Mouse (Mus musculus): ENCODE measurements around the gene Gbx2. TPM values are rescaled to one million over a fixed set of nuclear protein-coding genes. Genes with fewer than 3 reads are reported as not detected.

The Gbx2 gene
- polyA plus RNA-seq, 1 experiment: not detected

- no peak overlapping the region for H3K4me3 ChIP-seq (ENCODE audit: control insufficient read depth, low read depth, low read length)
- no peaks in the 10 kb centered on the region for H3K27me3 ChIP-seq (ENCODE audit: control insufficient read depth, insufficient read depth, low read length)
- no peaks in the 10 kb centered on the region for H3K36me3 ChIP-seq (ENCODE audit: control insufficient read depth, insufficient read depth, low read length)
- peaks cover 2% of the 10 kb centered on the region; the same call in 1 of the 2 replicates for H3K4me1 ChIP-seq (ENCODE audit: control insufficient read depth, insufficient read depth, low read length)
- no peak overlapping the region for H3K27ac ChIP-seq (ENCODE audit: control insufficient read depth, insufficient read depth, low read depth, low read length)
- TF ChIP-seq POLR2A (IDR thresholded peaks at IDR 0.05; ENCODE audit: control insufficient read depth, low read depth, low read length) (no peak), CTCF (IDR thresholded peaks at IDR 0.05; ENCODE audit: control insufficient read depth, insufficient read depth, insufficient replicate concordance, low read depth, low read length) (no peak)
These were observed 39.6 kb downstream of the Gbx2 start for GRCm38 (mm10) chr1:89891400-89891799.

DNA sequence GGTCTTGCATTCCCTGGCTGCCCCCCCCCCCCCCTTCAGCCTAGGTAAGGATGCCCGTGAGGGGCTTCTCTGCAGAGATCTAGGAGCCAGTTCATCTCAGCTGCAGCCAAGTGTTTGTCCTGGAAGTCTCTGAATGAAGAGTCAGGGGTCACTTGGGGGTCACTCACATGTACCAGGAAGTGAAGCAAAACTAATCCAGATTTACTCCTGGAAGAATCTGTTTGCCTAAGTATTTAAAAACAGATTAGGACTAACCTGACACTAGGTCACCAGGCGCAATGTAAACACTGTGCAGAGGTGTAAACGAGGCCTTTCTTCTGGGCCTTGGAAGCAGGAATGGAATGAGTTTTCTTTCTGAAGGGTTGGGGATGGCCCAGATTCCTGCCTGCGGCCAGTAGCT lies 45.3 kb downstream of the Gbx2 start:
- no peaks in the 10 kb centered on the region for H3K4me1 ChIP-seq (ENCODE audit: control insufficient read depth, insufficient read depth, low read length)
- no peaks in the 10 kb centered on the region for H3K36me3 ChIP-seq (ENCODE audit: control insufficient read depth, insufficient read depth, low read length)
- TF ChIP-seq POLR2A (IDR thresholded peaks at IDR 0.05; ENCODE audit: control insufficient read depth, low read depth, low read length): no peak
- no peak for TF ChIP-seq CTCF (IDR thresholded peaks at IDR 0.05; ENCODE audit: control insufficient read depth, insufficient read depth, insufficient replicate concordance, low read depth, low read length)
- no peaks in the 10 kb centered on the region for H3K27me3 ChIP-seq (ENCODE audit: control insufficient read depth, insufficient read depth, low read length)
- H3K27ac ChIP-seq (ENCODE audit: control insufficient read depth, insufficient read depth, low read depth, low read length): no peak overlapping the region
- no peak overlapping the region for H3K4me3 ChIP-seq (ENCODE audit: control insufficient read depth, low read depth, low read length)

- H3K36me3 ChIP-seq (ENCODE audit: control insufficient read depth, insufficient read depth, low read length): no peaks in the 10 kb centered on the region
- TF ChIP-seq POLR2A (IDR thresholded peaks at IDR 0.05; ENCODE audit: control insufficient read depth, low read depth, low read length) (no peak), CTCF (IDR thresholded peaks at IDR 0.05; ENCODE audit: control insufficient read depth, insufficient read depth, insufficient replicate concordance, low read depth, low read length) (no peak)
These were observed 46.6 kb downstream of the Gbx2 start for GRCm38 (mm10) chr1:89884335-89884734.

DNA sequence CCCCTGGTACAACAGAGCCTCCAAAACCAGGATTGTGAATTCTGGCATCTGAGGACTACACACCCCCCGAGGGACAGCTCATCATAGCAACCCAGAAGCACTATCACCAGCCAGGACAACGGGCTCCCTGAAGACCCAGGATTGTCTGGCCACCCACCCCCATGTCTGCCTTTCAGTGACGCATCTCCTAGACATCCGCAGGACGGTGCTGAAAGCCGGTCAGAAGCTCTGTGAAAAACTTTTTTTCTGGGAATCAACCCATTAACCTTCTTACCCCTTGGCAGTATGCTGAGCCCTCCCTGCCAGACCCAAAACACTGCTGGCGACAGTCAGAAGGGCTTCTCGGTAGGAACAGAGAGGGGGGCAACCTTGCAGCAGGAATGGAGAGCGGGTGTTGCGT lies 50.1 kb downstream of the Gbx2 start:
- H3K27ac ChIP-seq (ENCODE audit: control insufficient read depth, insufficient read depth, low read depth, low read length): no peak overlapping the region
- TF ChIP-seq POLR2A (IDR thresholded peaks at IDR 0.05; ENCODE audit: control insufficient read depth, low read depth, low read length) (no peak), CTCF (IDR thresholded peaks at IDR 0.05; ENCODE audit: control insufficient read depth, insufficient read depth, insufficient replicate concordance, low read depth, low read length) (no peak)
- no peaks in the 10 kb centered on the region for H3K4me1 ChIP-seq (ENCODE audit: control insufficient read depth, insufficient read depth, low read length)
- H3K27me3 ChIP-seq (ENCODE audit: control insufficient read depth, insufficient read depth, low read length): no peaks in the 10 kb centered on the region
- H3K4me3 ChIP-seq (ENCODE audit: control insufficient read depth, low read depth, low read length): no peak overlapping the region
- no peaks in the 10 kb centered on the region for H3K36me3 ChIP-seq (ENCODE audit: control insufficient read depth, insufficient read depth, low read length)

More at GRCm38 (mm10) chr1:89884335-89884734, 46.6 kb downstream of the Gbx2 start:
- Histone ChIP-seq H3K4me3 (ENCODE audit: control insufficient read depth, low read depth, low read length) (no peak overlapping the region), H3K27ac (ENCODE audit: control insufficient read depth, insufficient read depth, low read depth, low read length) (no peak overlapping the region), H3K27me3 (ENCODE audit: control insufficient read depth, insufficient read depth, low read length) (no peaks in the 10 kb centered on the region), H3K4me1 (ENCODE audit: control insufficient read depth, insufficient read depth, low read length) (no peaks in the 10 kb centered on the region)

- Histone ChIP-seq H3K27me3 (ENCODE audit: control insufficient read depth, insufficient read depth, low read length) (no peaks in the 10 kb centered on the region), H3K4me1 (ENCODE audit: control insufficient read depth, insufficient read depth, low read length) (no peaks in the 10 kb centered on the region), H3K27ac (ENCODE audit: control insufficient read depth, insufficient read depth, low read depth, low read length) (no peak overlapping the region), H3K36me3 (ENCODE audit: control insufficient read depth, insufficient read depth, low read length) (no peaks in the 10 kb centered on the region), H3K4me3 (ENCODE audit: control insufficient read depth, low read depth, low read length) (no peak overlapping the region)
- TF ChIP-seq CTCF (IDR thresholded peaks at IDR 0.05; ENCODE audit: control insufficient read depth, insufficient read depth, insufficient replicate concordance, low read depth, low read length): no peak
- TF ChIP-seq POLR2A (IDR thresholded peaks at IDR 0.05; ENCODE audit: control insufficient read depth, low read depth, low read length): no peak
These were observed 50.8 kb downstream of the Gbx2 start for GRCm38 (mm10) chr1:89880193-89880592.

DNA sequence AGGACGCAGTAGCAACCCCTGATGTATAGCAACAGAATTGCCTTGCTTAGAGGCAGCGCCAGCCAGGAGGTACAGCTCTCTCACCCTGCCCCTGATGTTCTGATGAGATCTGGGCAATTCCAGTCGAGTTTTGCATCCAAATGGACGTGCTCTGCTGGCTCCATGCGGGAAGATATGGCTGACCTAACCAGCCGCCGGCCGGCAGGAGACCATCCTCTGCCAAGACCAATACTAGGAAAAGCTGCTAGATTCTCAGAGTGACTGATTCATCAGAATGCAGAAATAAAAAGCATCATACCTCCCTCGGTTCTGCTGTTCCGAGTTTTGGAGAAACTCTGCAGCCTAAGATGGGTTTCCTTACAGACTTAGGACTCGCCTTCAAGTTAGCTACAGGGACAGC lies 52.5 kb downstream of the Gbx2 start:
- Histone ChIP-seq H3K36me3 (ENCODE audit: control insufficient read depth, insufficient read depth, low read length) (no peaks in the 10 kb centered on the region), H3K4me1 (ENCODE audit: control insufficient read depth, insufficient read depth, low read length) (no peaks in the 10 kb centered on the region), H3K4me3 (ENCODE audit: control insufficient read depth, low read depth, low read length) (no peak overlapping the region), H3K27me3 (ENCODE audit: control insufficient read depth, insufficient read depth, low read length) (no peaks in the 10 kb centered on the region), H3K27ac (ENCODE audit: control insufficient read depth, insufficient read depth, low read depth, low read length) (no peak overlapping the region)
- TF ChIP-seq CTCF (IDR thresholded peaks at IDR 0.05; ENCODE audit: control insufficient read depth, insufficient read depth, insufficient replicate concordance, low read depth, low read length): no peak
- no peak for TF ChIP-seq POLR2A (IDR thresholded peaks at IDR 0.05; ENCODE audit: control insufficient read depth, low read depth, low read length)

Other genes with a start within 250 kb of the Gbx2 start
- gene Asb18, start 83.5 kb upstream of the Gbx2 start, polyA plus RNA-seq (2012; rRNA removed): 0.22 and 0.61 TPM in 2 replicates
- 16.8 and 19.1 TPM in 2 replicates for gene Iqca, start 222.2 kb upstream of the Gbx2 start, polyA plus RNA-seq (2012; rRNA removed)